Mouse (Mus musculus) heart, embryonic 13.5 days (tissue): ENCODE data around the gene Krt81. TPM values are rescaled to one million over a fixed set of nuclear protein-coding genes. Genes with fewer than 3 reads are reported as not detected.

Source experiments
- ATAC-seq: fragments of 200-750 bp; cut with Nextera tagmentation; 2 replicates; pipeline ENCODE4 v1.8.0; 2017; ENCODE audit warnings: moderate TSS enrichment; ENCODE audit not compliant: insufficient number of reproducible peaks, low FRiP score, low TSS enrichment; ENCODE audit errors: extremely low read depth
- H3K27ac ChIP-seq: fragments of 300-500 bp; sonication (generic); replicated peaks from 2 replicates; pipeline ENCODE4 v1.5.1; 2015; ENCODE audit warnings: moderate library complexity, mild to moderate bottlenecking, inconsistent platforms
- H3K27me3 ChIP-seq: fragments of 300-500 bp; sonication (generic); replicated peaks from 2 replicates; pipeline ENCODE4 v1.6.1; 2015; ENCODE audit warnings: mild to moderate bottlenecking, inconsistent platforms
- H3K36me3 ChIP-seq: fragments of 300-500 bp; sonication (generic); 2 replicates; pipeline ENCODE4 v1.6.1; 2015; ENCODE audit warnings: mild to moderate bottlenecking, inconsistent platforms
- H3K4me1 ChIP-seq: fragments of 300-500 bp; sonication (generic); 2 replicates; pipeline ENCODE4 v1.6.1; 2015; ENCODE audit warnings: inconsistent platforms
- H3K4me2 ChIP-seq: fragments of 300-500 bp; sonication (generic); 2 replicates; pipeline ENCODE4 v1.6.1; 2015; ENCODE audit warnings: inconsistent platforms, mild to moderate bottlenecking, moderate library complexity
- H3K4me3 ChIP-seq: fragments of 300-500 bp; sonication (generic); 2 replicates; pipeline ENCODE4 v1.5.1; 2015; ENCODE audit warnings: moderate library complexity, mild to moderate bottlenecking, inconsistent platforms
- H3K9ac ChIP-seq: fragments of 300-500 bp; sonication (generic); 2 replicates; pipeline ENCODE4 v1.6.1; 2015; ENCODE audit warnings: inconsistent platforms, mild to moderate bottlenecking, moderate library complexity
- H3K9me3 ChIP-seq: fragments of 300-500 bp; sonication (generic); 2 replicates; pipeline ENCODE4 v1.6.1; 2016; ENCODE audit warnings: inconsistent platforms
- WGBS: fragments of 180-500 bp; shearing (Covaris S2); methylation state at CpG from one replicate; pipeline ENCODE4 v1.1.7; 2015; ENCODE audit warnings: mixed read lengths; 5-methylcytosine and 5-hydroxymethylcytosine counted together
- polyA plus RNA-seq: library from polyadenylated mRNA; unstranded; fragments of >200 nt; fragmentation: Nextera tagmentation; extraction: Ambion mirVana; gene quantifications from 2 replicates; pipeline ENCODE4 v1.2.1, GENCODE M21; 2015

Gene Krt81
- not detected in 2 replicates for polyA plus RNA-seq

GRCm38 (mm10) chr15:101463651-101464050 lies at the start of gene Krt81:
Gene Krt81, minus strand, starts transcription at chr15:101463751.
- no peaks in the 10 kb centered on the region for H3K36me3 ChIP-seq
- H3K4me1 ChIP-seq, result no peaks in the 10 kb centered on the region
- H3K9me3 ChIP-seq, result no peaks in the 10 kb centered on the region
- no peak within 1 kb of the TSS for H3K9ac ChIP-seq
- no peak within 1 kb of the TSS for H3K4me3 ChIP-seq
- peaks cover 28% of the 10 kb centered on the region; the same call in 1 of the 2 replicates for H3K27me3 ChIP-seq
- 69% methylated on average over 13 of the region's 13 CpGs for WGBS
- H3K27ac ChIP-seq, result no peak within 1 kb of the TSS
- no peak within 1 kb of the TSS for H3K4me2 ChIP-seq
- ATAC-seq, result no peak

GRCm38 (mm10) chr15:101508247-101508646 lies 44.7 kb upstream of the Krt81 start:
- peaks cover 10% of the 10 kb centered on the region for H3K4me1 ChIP-seq
- no peak overlapping the region for H3K4me2 ChIP-seq
- no peaks in the 10 kb centered on the region for H3K9me3 ChIP-seq
- no peak overlapping the region for H3K9ac ChIP-seq
- WGBS, result 68% methylated on average over 9 of the region's 9 CpGs
- H3K27ac ChIP-seq, result no peak overlapping the region
- no peaks in the 10 kb centered on the region for H3K36me3 ChIP-seq
- peaks cover 4% of the 10 kb centered on the region; the same call in 1 of the 2 replicates for H3K27me3 ChIP-seq
- no peak overlapping the region for H3K4me3 ChIP-seq
- no peak for ATAC-seq

DNA sequence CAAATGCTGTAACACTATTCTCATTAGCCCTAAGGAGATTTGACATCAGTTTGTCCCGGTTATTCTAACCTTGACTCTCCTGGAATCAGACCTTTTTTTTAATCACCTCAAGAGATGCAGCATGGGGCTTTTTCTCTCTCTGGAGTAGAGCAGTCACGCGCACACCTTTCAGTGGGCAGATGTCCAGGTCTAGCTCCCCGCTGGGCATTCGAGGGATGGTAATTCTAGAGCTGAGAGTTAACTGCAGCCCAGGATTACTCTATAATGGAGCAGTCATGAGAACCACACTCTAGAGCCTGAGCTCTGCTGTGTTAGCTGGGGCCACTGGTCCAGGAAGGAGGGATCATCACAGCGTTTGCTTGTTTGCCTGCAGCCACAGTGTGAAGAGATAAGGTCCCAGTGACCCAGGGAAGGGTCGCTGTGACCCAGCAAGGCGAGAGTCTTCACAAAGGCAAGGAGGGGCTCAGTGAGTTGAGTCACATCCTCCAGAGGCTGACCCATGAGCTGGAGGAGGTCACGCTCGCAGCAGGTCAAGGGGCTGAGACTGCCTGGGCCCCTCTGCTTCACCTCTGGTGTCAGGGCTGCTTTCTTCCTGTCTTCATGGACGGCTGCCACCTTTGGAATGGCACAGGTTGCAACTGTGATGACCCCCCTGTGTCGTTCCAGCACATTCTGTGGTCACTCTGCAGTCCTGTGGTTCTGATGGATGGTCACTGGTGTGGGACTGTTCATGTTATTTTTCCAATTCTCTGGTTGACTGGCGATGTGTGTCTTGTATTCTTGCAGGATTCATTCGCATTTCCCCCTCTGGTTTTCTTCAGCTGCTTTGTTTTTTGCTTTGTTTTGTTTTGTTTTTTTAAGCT lies 43.6 kb upstream of the Krt81 start:
- no peak overlapping the region for H3K27ac ChIP-seq
- H3K27me3 ChIP-seq, result peaks cover 8% of the 10 kb centered on the region
- peaks cover 10% of the 10 kb centered on the region for H3K4me1 ChIP-seq
- H3K9me3 ChIP-seq, result no peaks in the 10 kb centered on the region
- no peak overlapping the region for H3K4me2 ChIP-seq
- H3K4me3 ChIP-seq, result no peak overlapping the region
- WGBS, result 41% methylated on average over 14 of the region's 14 CpGs
- H3K36me3 ChIP-seq, result no peaks in the 10 kb centered on the region
- no peak for ATAC-seq
- no peak overlapping the region for H3K9ac ChIP-seq

DNA sequence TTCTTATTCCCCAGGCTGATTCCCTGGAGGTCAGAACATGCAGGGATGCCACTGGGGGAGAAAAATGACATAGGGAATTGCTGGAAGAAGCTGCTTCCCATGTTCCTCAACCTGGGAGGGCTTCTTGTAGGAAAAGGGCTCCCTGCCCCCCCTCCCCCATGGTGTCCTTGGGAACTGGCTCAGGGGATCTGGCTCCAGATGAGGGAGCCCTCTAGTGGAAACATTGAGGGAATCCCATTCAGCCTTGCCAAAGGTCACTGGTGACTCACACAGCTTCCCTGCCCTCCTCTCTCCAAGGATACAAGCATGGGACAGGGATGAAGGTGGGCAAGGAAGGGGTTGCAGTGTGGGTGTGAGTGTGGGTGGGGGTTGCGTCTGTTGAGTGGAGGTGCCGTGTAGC lies 33.6 kb upstream of the Krt81 start:
- H3K9me3 ChIP-seq, result no peaks in the 10 kb centered on the region
- no peak overlapping the region for H3K4me2 ChIP-seq
- peaks cover 10% of the 10 kb centered on the region for H3K4me1 ChIP-seq
- H3K36me3 ChIP-seq, result no peaks in the 10 kb centered on the region
- ATAC-seq, result no peak
- no peak overlapping the region for H3K9ac ChIP-seq
- no peak overlapping the region for H3K27ac ChIP-seq
- H3K4me3 ChIP-seq, result no peak overlapping the region
- peaks cover 5% of the 10 kb centered on the region for H3K27me3 ChIP-seq
- WGBS, result 79% methylated on average over 2 of the region's 2 CpGs

DNA sequence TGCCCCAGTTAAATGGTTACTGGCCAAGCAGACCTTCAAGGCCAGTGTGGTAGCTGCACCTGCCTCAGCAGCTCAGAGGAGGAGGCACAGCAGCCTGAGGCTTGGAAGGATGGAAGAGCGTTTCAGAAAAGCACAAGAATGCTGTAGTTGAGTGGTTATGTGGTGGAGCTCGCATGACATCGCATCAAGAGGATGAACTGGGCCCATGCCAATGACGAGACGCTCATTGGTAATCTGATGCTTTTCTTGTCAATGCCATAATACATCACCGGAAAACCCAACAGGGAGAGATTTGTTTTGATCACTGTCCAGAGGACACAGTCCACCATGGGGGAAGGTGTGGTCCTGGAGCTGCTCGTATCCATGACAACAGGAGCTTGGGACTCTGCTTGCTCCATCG lies 31.7 kb upstream of the Krt81 start:
- Histone ChIP-seq H3K9ac (no peak overlapping the region), H3K9me3 (no peaks in the 10 kb centered on the region), H3K27ac (no peak overlapping the region), H3K4me2 (no peak overlapping the region), H3K4me3 (no peak overlapping the region), H3K36me3 (no peaks in the 10 kb centered on the region), H3K4me1 (peaks cover 11% of the 10 kb centered on the region), H3K27me3 (no peaks in the 10 kb centered on the region)
- 81% methylated on average over 8 of the region's 8 CpGs for WGBS
- ATAC-seq, result no peak

- Histone ChIP-seq H3K36me3 (no peaks in the 10 kb centered on the region), H3K4me2 (no peak overlapping the region), H3K4me3 (no peak overlapping the region), H3K27ac (no peak overlapping the region), H3K9ac (no peak overlapping the region), H3K4me1 (peaks cover 11% of the 10 kb centered on the region), H3K9me3 (no peaks in the 10 kb centered on the region), H3K27me3 (0 out of 2 replicates have a peak, but pooled peaks cover 2% of the 10 kb centered on the region)
- no peak for ATAC-seq
- 61% methylated on average over 1 of the region's 1 CpGs for WGBS
These were observed 30.7 kb upstream of the Krt81 start for GRCm38 (mm10) chr15:101494203-101494602.

DNA sequence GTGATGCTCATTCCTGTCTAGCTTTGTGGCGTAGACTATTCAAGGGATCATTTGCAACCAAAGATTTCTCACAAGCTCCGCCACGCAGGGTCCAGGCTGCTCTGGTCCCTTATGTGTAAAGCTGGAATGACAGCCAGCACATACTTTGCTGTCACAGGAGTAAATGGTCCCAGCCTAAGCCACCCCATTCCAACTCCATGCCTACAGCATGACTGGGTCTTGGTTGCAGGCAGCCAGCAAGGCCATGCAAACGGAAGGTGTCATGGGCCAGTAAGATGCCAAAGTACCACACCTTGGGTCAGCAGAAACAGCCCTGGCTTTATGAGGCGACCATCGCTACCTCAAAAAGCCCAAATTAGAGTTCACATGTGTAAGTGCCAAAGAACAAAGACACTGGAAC lies 30.2 kb upstream of the Krt81 start:
- no peak for ATAC-seq
- Histone ChIP-seq H3K36me3 (no peaks in the 10 kb centered on the region), H3K4me2 (no peak overlapping the region), H3K27ac (no peak overlapping the region), H3K4me1 (peaks cover 11% of the 10 kb centered on the region), H3K9me3 (no peaks in the 10 kb centered on the region), H3K27me3 (0 out of 2 replicates have a peak, but pooled peaks cover 4% of the 10 kb centered on the region), H3K4me3 (no peak overlapping the region), H3K9ac (no peak overlapping the region)
- 83% methylated on average over 6 of the region's 6 CpGs for WGBS

GRCm38 (mm10) chr15:101492718-101493117 lies 29.2 kb upstream of the Krt81 start:
- no peak overlapping the region for H3K4me3 ChIP-seq
- ATAC-seq, result no peak
- no peak overlapping the region for H3K9ac ChIP-seq
- 0 out of 2 replicates have a peak, but pooled peaks cover 4% of the 10 kb centered on the region for H3K27me3 ChIP-seq
- no peak overlapping the region for H3K27ac ChIP-seq
- 24% methylated on average over 8 of the region's 8 CpGs for WGBS
- no peaks in the 10 kb centered on the region for H3K36me3 ChIP-seq
- H3K4me1 ChIP-seq, result peaks cover 11% of the 10 kb centered on the region
- no peak overlapping the region for H3K4me2 ChIP-seq
- no peaks in the 10 kb centered on the region for H3K9me3 ChIP-seq

DNA sequence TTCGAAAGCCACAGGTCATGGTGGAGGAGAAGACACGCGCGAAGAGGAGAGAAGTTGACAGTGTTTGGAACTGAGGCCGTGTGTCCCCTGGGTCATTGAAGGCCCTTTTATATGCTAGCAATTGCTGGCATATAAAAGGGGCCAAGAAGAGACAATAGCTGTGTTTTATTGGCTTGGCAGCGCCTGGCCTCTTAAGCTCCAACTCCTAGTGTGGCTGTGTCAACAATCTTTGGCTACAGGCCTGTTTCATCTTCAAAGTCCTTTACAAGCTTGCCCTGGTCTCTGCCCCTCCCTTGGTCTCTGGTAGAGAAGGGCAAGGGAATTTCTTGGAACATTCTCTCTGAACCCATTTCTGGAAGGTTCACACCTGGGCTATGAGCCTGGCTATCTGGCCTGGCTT lies 27.9 kb upstream of the Krt81 start, which contains the start of gene Krt83:
Gene Krt83, minus strand, starts transcription at position 82 of the 400 bp plus-strand sequence.
- 85% methylated on average over 6 of the region's 6 CpGs for WGBS
- H3K9me3 ChIP-seq, result no peaks in the 10 kb centered on the region
- H3K4me2 ChIP-seq, result no peak within 1 kb of the TSS
- H3K9ac ChIP-seq, result no peak within 1 kb of the TSS
- 0 out of 2 replicates have a peak, but pooled peaks cover 6% of the 10 kb centered on the region for H3K27me3 ChIP-seq
- no peak within 1 kb of the TSS for H3K27ac ChIP-seq
- no peaks in the 10 kb centered on the region for H3K36me3 ChIP-seq
- ATAC-seq, result no peak
- H3K4me1 ChIP-seq, result peaks cover 11% of the 10 kb centered on the region
- H3K4me3 ChIP-seq, result no peak within 1 kb of the TSS

DNA sequence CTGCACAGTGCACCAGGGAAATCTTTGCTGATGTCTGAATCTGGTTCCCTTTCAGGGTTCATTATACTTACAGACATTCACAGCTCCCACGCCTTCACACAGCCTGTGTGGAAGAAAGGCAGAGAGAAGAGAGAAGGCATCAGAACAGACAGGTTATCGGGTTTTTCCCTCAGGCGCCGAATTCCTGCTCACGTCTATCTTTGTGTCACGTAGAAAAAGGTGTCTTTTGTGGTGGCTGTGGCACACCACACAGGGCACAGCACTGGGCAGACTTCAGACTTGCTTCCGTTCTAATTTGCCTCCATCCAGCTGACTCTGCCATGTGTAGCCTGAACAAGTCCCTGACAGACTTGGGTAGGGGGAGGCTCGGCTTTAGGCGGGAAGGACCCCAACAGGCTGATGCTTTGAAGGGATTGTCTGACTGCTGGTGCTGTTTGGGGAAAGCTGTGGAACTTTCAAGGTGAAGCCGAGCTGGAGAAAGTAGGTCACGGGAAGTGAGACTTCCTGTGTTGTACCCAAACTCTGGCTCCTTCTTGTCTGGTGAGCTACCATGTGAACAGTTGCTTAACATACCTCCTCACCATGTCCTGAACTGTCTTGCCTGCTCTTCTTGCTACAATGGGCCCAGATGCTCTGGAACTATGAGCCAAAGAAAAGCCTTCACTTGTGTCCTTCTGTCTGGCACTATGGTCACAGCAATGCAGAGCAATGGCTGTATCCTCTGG lies 22.5 kb upstream of the Krt81 start:
- Histone ChIP-seq H3K9ac (no peak overlapping the region), H3K4me1 (peaks cover 10% of the 10 kb centered on the region), H3K4me3 (no peak overlapping the region), H3K36me3 (no peaks in the 10 kb centered on the region), H3K27me3 (peaks cover 16% of the 10 kb centered on the region; the same call in 1 of the 2 replicates), H3K9me3 (no peaks in the 10 kb centered on the region), H3K4me2 (no peak overlapping the region), H3K27ac (no peak overlapping the region)
- ATAC-seq, result no peak
- WGBS, result 74% methylated on average over 11 of the region's 11 CpGs

GRCm38 (mm10) chr15:101484939-101485338 lies 21.4 kb upstream of the Krt81 start:
- no peak overlapping the region for H3K4me3 ChIP-seq
- no peaks in the 10 kb centered on the region for H3K36me3 ChIP-seq
- H3K9ac ChIP-seq, result no peak overlapping the region
- no peaks in the 10 kb centered on the region for H3K9me3 ChIP-seq
- H3K4me1 ChIP-seq, result peaks cover 10% of the 10 kb centered on the region
- peaks cover 25% of the 10 kb centered on the region for H3K27me3 ChIP-seq
- no peak for ATAC-seq
- no peak overlapping the region for H3K4me2 ChIP-seq
- no peak overlapping the region for H3K27ac ChIP-seq
- 83% methylated on average over 1 of the region's 1 CpGs for WGBS
